Mouse (Mus musculus) hindbrain, embryonic 15.5 days (tissue): ENCODE measurements around the gene Dbndd1. TPM values are rescaled to one million over a fixed set of nuclear protein-coding genes. Genes with fewer than 3 reads are reported as not detected.

Experiments
- polyA plus RNA-seq: library from polyadenylated mRNA; unstranded; fragments of >200 nt; fragmentation: Nextera tagmentation; extraction: Ambion mirVana; gene quantifications from 2 replicates; pipeline ENCODE4 v1.2.1, GENCODE M21; 2015

Dbndd1 gene
- polyA plus RNA-seq, 1 experiment from 2014 or later: 90.3 TPM

Other genes starting within 250 kb of the Dbndd1 start
- gene Fanca, start 196.9 kb downstream of the Dbndd1 start, polyA plus RNA-seq: 6.9 and 10.6 TPM in 2 replicates
- gene Spire2, start 182.8 kb downstream of the Dbndd1 start, polyA plus RNA-seq: 38.3 and 39.5 TPM in 2 replicates
- gene Tcf25, start 141.7 kb downstream of the Dbndd1 start, polyA plus RNA-seq: 332 and 377 TPM in 2 replicates
- gene Mc1r, start 108.4 kb downstream of the Dbndd1 start, polyA plus RNA-seq: 0.06 and 0.16 TPM in 2 replicates
- 1,757 and 1,788 TPM in 2 replicates for gene Tubb3, start 104.0 kb downstream of the Dbndd1 start, polyA plus RNA-seq
- gene Def8, start 91.9 kb downstream of the Dbndd1 start, polyA plus RNA-seq: 48.6 and 51.6 TPM in 2 replicates
- 49.9 and 52.9 TPM in 2 replicates for gene Afg3l1, start 37.6 kb downstream of the Dbndd1 start, polyA plus RNA-seq
- gene Gas8, start 3.4 kb upstream of the Dbndd1 start, polyA plus RNA-seq: 39.0 and 43.3 TPM in 2 replicates
- 10.5 and 11.9 TPM in 2 replicates for gene Rhou, start 138.5 kb upstream of the Dbndd1 start, polyA plus RNA-seq